Mouse (Mus musculus) layer of hippocampus, postnatal 25 days (tissue): ENCODE results near the gene Etnppl. TPM values are rescaled to one million over a fixed set of nuclear protein-coding genes. Genes with fewer than 3 reads are reported as not detected.

Source experiments
- DNase-seq, 2 experiments: peaks; one replicate each; pipeline ENCODE4 v3.0.0; 2022; ENCODE audit warnings: mixed read lengths in 2 of 2, low spot score in 1 of 2; ENCODE audit errors: extremely low spot score in 1 of 2
- total RNA-seq, 2 experiments: library from RNA; stranded (reverse); gene quantifications; 2 replicates each; pipeline ENCODE4 v1.2.3; 2021

Etnppl gene
- total RNA-seq, 2 experiments from 2014 or later, result 3.4 to 4.0 TPM

- DNase-seq, result no peak
Observed at GRCm38 (mm10) chr3:130671291-130671690, 54.0 kb downstream of the Etnppl start.

DNA sequence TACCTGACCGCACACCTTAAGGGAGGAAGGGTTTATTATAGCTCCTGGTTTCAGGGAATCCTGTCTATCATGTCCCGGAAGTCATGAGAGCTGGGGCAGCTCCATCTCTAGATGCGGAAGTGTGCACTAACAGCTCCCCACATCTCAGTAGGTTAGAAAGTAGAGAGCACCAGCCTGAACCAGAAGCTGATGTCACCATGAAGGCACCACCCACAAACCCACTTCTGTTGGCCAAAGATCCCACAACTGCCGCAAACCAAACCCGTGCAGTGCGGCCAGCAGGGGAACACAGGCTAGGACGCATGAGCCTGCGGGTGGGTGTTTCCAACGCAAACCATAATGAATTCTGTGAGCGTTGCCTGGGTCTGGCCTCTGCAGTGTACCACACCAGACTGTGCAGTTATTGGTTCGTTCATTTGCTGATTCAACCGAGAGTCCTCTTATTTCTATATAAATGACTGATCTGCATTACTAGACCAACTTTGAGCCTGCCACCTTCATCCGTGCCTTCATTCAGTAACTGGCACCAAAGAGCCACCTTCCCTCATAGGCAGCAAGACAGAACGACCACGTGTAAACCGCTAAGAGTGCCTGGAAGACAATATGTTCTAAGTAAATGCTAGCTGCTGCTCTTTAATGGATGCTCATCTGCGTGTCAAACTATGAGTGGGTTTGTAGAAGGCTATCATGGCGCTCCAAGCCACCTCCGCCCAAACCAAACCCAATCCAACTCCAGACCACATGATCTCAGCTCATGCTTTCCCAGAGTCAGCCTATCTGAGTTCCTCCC, 60.6 kb downstream of the Etnppl start:
- DNase-seq, result no peak

- DNase-seq, result no peak
Observed at GRCm38 (mm10) chr3:130681226-130681625, 64.0 kb downstream of the Etnppl start.

- no peak for DNase-seq
Observed at GRCm38 (mm10) chr3:130682183-130682582, 64.9 kb downstream of the Etnppl start.

- DNase-seq, result no peak
Observed at GRCm38 (mm10) chr3:130683836-130684235, 66.6 kb downstream of the Etnppl start.

GRCm38 (mm10) chr3:130684276-130685013, 67.2 kb downstream of the Etnppl start:
- DNase-seq, result no peak

- DNase-seq, result no peak
Observed at GRCm38 (mm10) chr3:130685014-130685366, 67.7 kb downstream of the Etnppl start.

- no peak for DNase-seq
Observed at GRCm38 (mm10) chr3:130687051-130687450, 69.8 kb downstream of the Etnppl start.

Other genes with a start within 250 kb of the Etnppl start
- gene Ostc, start 92.0 kb downstream of the Etnppl start, total RNA-seq, result 10 to 100 TPM; 69.0 to 69.1 TPM
- 100 to 1,000 TPM; 320 to 338 TPM for gene Rpl34, start 113.0 kb downstream of the Etnppl start, total RNA-seq